Mouse (Mus musculus) hindbrain, embryonic 11.5 days (tissue): ENCODE data around the gene Six2. TPM values are rescaled to one million over a fixed set of nuclear protein-coding genes. Genes with fewer than 3 reads are reported as not detected.

Experiments used
- ATAC-seq: fragments of 200-750 bp; cut with Nextera tagmentation; 2 replicates; pipeline ENCODE4 v1.8.0; 2017; ENCODE audit warnings: mild to moderate bottlenecking, moderate TSS enrichment, moderate library complexity; ENCODE audit not compliant: low FRiP score
- DNase-seq: peaks from one replicate; pipeline ENCODE4 v3.0.0-alpha.2; 2015; ENCODE audit warnings: low spot score
- H3K27ac ChIP-seq: fragments of 300-500 bp; sonication (generic); 2 replicates; pipeline ENCODE4 v1.5.1; 2014; ENCODE audit warnings: mild to moderate bottlenecking, low read depth, low read length
- H3K27me3 ChIP-seq: fragments of 300-500 bp; sonication (generic); 2 replicates; pipeline ENCODE4 v1.6.1; 2014; ENCODE audit warnings: mild to moderate bottlenecking, low read length, moderate library complexity, mixed read lengths; ENCODE audit not compliant: control insufficient read depth, insufficient read depth
- H3K36me3 ChIP-seq: fragments of 300-500 bp; sonication (generic); 2 replicates; pipeline ENCODE4 v1.6.1; 2014; ENCODE audit warnings: mild to moderate bottlenecking, low read length, moderate library complexity, mixed read lengths; ENCODE audit not compliant: control insufficient read depth, insufficient read depth
- H3K4me1 ChIP-seq: fragments of 300-500 bp; sonication (generic); replicated peaks from 2 replicates; pipeline ENCODE4 v1.6.1; 2014; ENCODE audit warnings: low read length, mixed read lengths; ENCODE audit not compliant: control insufficient read depth, insufficient read depth
- H3K4me2 ChIP-seq: fragments of 300-500 bp; sonication (generic); replicated peaks from 2 replicates; pipeline ENCODE4 v1.6.1; 2014; ENCODE audit warnings: mild to moderate bottlenecking, low read depth, low read length
- H3K4me3 ChIP-seq: fragments of 300-500 bp; sonication (generic); 2 replicates; pipeline ENCODE4 v1.5.1; 2014; ENCODE audit warnings: low read depth, low read length
- H3K9ac ChIP-seq: fragments of 300-500 bp; sonication (generic); 2 replicates; pipeline ENCODE4 v1.6.1; 2014; ENCODE audit warnings: low read depth, low read length
- H3K9me3 ChIP-seq: fragments of 300-500 bp; sonication (generic); 2 replicates; pipeline ENCODE4 v1.6.1; 2016; ENCODE audit warnings: low read length; ENCODE audit not compliant: control insufficient read depth
- WGBS: fragments of 180-500 bp; shearing (Covaris S2); extraction: QIAGEN DNeasy Blood & Tissue Kit; methylation state at CpG from one replicate; pipeline ENCODE4 v1.1.7; 2014; 5-methylcytosine and 5-hydroxymethylcytosine counted together
- polyA plus RNA-seq: library from polyadenylated mRNA; unstranded; fragments of >200 nt; fragmentation: Nextera tagmentation; extraction: Ambion mirVana; gene quantifications from 2 replicates; pipeline ENCODE4 v1.2.1, GENCODE M21; 2014

The Six2 gene
- polyA plus RNA-seq, 1 experiment from 2014 or later: 6.8 TPM

DNA sequence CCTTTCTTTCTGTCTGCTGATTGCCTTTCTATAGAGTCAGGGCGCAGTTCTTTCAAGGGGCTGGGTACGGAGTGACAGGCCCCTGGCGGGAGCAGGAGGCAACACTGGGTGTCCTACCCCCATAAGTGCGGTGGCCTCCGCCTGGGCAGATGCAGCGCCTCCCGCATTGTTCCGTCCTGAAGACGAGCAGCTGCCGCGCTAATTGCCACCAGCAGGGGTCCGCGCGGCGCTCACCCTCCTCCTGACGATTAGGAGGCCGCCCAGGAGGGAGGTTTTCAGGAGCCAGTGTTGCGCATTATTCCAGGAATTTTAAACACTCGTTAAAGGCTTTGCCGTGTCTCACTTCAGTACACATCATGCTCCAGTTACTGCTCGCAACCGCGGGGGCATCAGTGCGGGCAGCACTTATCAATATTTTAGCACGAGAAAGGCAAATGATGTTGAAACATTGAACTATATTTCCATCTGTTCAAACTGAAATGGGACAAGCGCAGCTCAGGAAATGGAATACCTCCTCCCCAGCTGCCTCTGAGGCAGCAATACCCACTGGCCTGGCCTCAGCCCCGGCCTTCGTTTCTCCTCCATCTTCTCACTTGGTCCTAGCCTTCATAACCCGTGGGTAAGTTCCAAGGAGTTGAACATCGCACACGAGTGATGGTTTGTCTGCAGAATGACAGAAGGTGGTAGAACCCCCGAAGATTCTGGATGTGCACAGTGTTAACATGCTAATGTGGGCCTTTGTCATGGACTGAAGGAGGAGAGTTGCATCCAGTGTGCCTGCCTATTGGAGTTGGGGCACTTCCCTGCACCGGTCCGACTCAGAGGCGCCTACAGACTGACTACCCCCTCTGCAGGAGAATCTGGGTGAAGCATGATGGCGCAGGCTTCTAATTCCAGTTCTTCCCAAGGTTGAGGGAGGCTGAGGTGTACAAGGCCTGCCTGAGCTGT lies 42.1 kb downstream of the Six2 start:
- peak overlapping the region; percentile 25 for H3K4me3 ChIP-seq
- no peaks in the 10 kb centered on the region for H3K9me3 ChIP-seq
- no peak overlapping the region for H3K27ac ChIP-seq
- H3K4me1 ChIP-seq: no peaks in the 10 kb centered on the region
- H3K4me2 ChIP-seq: peak overlapping the region; percentile 47
- ATAC-seq: peak; percentile 87
- no peak overlapping the region; the same call in 1 of the 2 replicates for H3K9ac ChIP-seq
- peaks cover 54% of the 10 kb centered on the region for H3K27me3 ChIP-seq
- peak; percentile 83 for DNase-seq
- 1% methylated on average over 36 of the region's 36 CpGs for WGBS
- no peaks in the 10 kb centered on the region for H3K36me3 ChIP-seq

DNA sequence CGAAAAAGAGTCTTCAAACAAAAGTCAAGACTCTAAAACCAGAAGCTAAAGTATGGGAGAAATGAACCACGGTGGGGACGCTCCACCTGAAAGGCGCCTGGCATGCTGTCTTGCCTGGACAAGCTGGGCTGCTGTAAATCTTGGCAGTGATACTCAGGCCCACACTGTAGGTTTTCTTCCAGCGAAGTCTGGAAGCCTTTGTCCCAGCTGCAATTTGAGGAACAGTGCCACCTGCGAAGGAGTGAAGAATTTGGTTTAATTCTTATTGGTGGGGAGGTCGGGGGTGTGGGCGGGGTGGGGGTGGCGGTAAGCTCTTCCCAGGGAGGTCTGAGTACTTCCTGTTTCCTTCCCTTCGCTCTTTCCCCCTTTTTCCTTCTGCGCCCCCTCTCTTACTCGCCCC lies 42.8 kb downstream of the Six2 start:
- no peak overlapping the region for H3K27ac ChIP-seq
- H3K4me3 ChIP-seq: peak overlapping the region; percentile 25; the same call in 1 of the 2 replicates
- no peaks in the 10 kb centered on the region for H3K9me3 ChIP-seq
- H3K4me1 ChIP-seq: no peaks in the 10 kb centered on the region
- peak overlapping the region; percentile 47 for H3K4me2 ChIP-seq
- H3K36me3 ChIP-seq: no peaks in the 10 kb centered on the region
- DNase-seq (peak; percentile 25), ATAC-seq (peak; percentile 28; the same call in 1 of the 2 replicates)
- no peak overlapping the region; the same call in 1 of the 2 replicates for H3K9ac ChIP-seq
- peaks cover 52% of the 10 kb centered on the region for H3K27me3 ChIP-seq
- 10% methylated on average over 11 of the region's 12 CpGs for WGBS

DNA sequence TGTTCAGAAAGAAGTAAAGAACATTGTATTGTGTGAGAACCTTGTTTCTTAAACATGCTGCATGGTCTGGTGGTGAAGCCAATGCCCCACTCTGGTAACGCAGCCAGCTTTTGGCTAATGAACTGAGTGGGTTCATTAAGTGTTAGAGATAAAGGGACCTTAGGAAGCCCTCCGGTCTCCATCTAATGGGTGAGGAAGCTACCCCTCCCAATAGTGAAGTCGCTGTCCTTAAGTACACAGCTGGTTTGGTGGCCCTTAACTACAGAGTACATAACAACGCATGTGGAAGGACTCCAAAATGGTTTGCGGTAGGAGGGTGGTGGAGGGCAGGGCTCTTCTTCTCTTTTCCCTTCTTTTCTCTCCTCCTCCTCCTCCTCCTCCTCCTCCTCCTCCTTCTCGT lies 50.2 kb downstream of the Six2 start:
- no peaks in the 10 kb centered on the region for H3K9me3 ChIP-seq
- 73% methylated on average over 5 of the region's 6 CpGs for WGBS
- H3K9ac ChIP-seq: no peak overlapping the region
- no peak overlapping the region for H3K27ac ChIP-seq
- ATAC-seq: no peak
- no peak for DNase-seq
- peaks cover 15% of the 10 kb centered on the region for H3K27me3 ChIP-seq
- no peak overlapping the region for H3K4me2 ChIP-seq
- H3K36me3 ChIP-seq: no peaks in the 10 kb centered on the region
- H3K4me1 ChIP-seq: no peaks in the 10 kb centered on the region
- no peak overlapping the region for H3K4me3 ChIP-seq

Other genes with a start within 250 kb of the Six2 start
- gene Six3, start 74.7 kb downstream of the Six2 start, polyA plus RNA-seq: 0.09 and 0.18 TPM in 2 replicates